ENCODE assay signal across 23 mouse cellular contexts in genomic region chr8:57636698-57637097, GRCm38 (mm10). TPM values are rescaled to one million over a fixed set of nuclear protein-coding genes. Genes with fewer than 3 reads are reported as not detected.
DNase-seq lines count a peak whose midpoint lies in the region; ATAC-seq and TF ChIP-seq lines count a peak whose summit lies in the region.
"Had no signal": no experiment of that assay in that cellular context is flagged by ENCODE, and none has a peak within 500 bp of the region (broad histone marks: within the 10 kb centered on the region; RNA-seq: fewer than 3 reads in every experiment).

No protein-coding gene starts in this region.

- no peak overlapping the region for H3K9ac ChIP-seq in liver, embryonic 11.5 days (ENCODE audit: low read depth, low read length)
- no peak overlapping the region for H3K9ac ChIP-seq in liver, postnatal 0 days (replicated peaks)
- H3K9ac ChIP-seq in kidney, embryonic 14.5 days (ENCODE audit: low read depth, low read length): no peak overlapping the region
- H3K9ac ChIP-seq: embryonic facial prominence, embryonic 15.5 days; hindbrain, embryonic 14.5 days; limb, embryonic 15.5 days; midbrain, embryonic 13.5 days had no signal

- WGBS in liver, embryonic 11.5 days: 64% methylated on average over 11 of the region's 11 CpGs
- 68% methylated on average over 11 of the region's 11 CpGs for WGBS in liver, postnatal 0 days (ENCODE audit: insufficient replicate concordance)
- WGBS in kidney, embryonic 14.5 days: 42% methylated on average over 11 of the region's 11 CpGs

- no peak for ATAC-seq in liver, embryonic 11.5 days (replicated peaks; ENCODE audit: low FRiP score)
- no peak for ATAC-seq in liver, postnatal 0 days
- ATAC-seq in kidney, embryonic 14.5 days (ENCODE audit: low FRiP score, low TSS enrichment): 0 out of 2 replicates have a peak, but pooled peaks have one; percentile 24
- ATAC-seq: activated CD4-positive, CD25-positive, alpha-beta regulatory T cell, adult 4 months; forebrain, embryonic 16.5 days; inflammation-experienced regulatory T-cells, adult 6 months; midbrain, embryonic 13.5 days had no signal

- H3K27me3 ChIP-seq in liver, embryonic 11.5 days (replicated peaks; ENCODE audit: control insufficient read depth, insufficient read depth, low read length): no peaks in the 10 kb centered on the region
- H3K27me3 ChIP-seq in liver, postnatal 0 days (ENCODE audit: insufficient read depth, low read length): no peaks in the 10 kb centered on the region
- no peaks in the 10 kb centered on the region for H3K27me3 ChIP-seq in kidney, embryonic 14.5 days (ENCODE audit: control insufficient read depth, insufficient read depth, low read length)
- H3K27me3 ChIP-seq: embryonic facial prominence, embryonic 15.5 days; limb, embryonic 15.5 days had no signal

- no peak for TF ChIP-seq EP300 in liver, postnatal 0 days (IDR thresholded peaks at IDR 0.05; ENCODE audit: low read depth)

- H3K4me3 ChIP-seq in liver, embryonic 11.5 days (ENCODE audit: low read depth, low read length): no peak overlapping the region
- H3K4me3 ChIP-seq in liver, postnatal 0 days (ENCODE audit: low read depth, low read length): no peak overlapping the region
- H3K4me3 ChIP-seq in kidney, embryonic 14.5 days (ENCODE audit: low read length): no peak overlapping the region
- H3K4me3 ChIP-seq: embryonic facial prominence, embryonic 15.5 days; heart, adult 2 months; limb, embryonic 15.5 days; midbrain, embryonic 13.5 days had no signal

- TF ChIP-seq CTCF in liver, postnatal 0 days (IDR thresholded peaks at IDR 0.05; ENCODE audit: low read depth): no peak

- peak overlapping the region; percentile 25 for H3K4me2 ChIP-seq in liver, embryonic 11.5 days
- no peak overlapping the region for H3K4me2 ChIP-seq in liver, postnatal 0 days (ENCODE audit: low read depth, low read length)
- no peak overlapping the region for H3K4me2 ChIP-seq in kidney, embryonic 14.5 days (replicated peaks; ENCODE audit: low read depth, low read length)
- H3K4me2 ChIP-seq: embryonic facial prominence, embryonic 15.5 days; hindbrain, embryonic 14.5 days; limb, embryonic 15.5 days; midbrain, embryonic 13.5 days had no signal

- peaks cover 17% of the 10 kb centered on the region for H3K4me1 ChIP-seq in liver, embryonic 11.5 days (replicated peaks; ENCODE audit: control insufficient read depth, insufficient read depth, low read length)
- H3K4me1 ChIP-seq in liver, postnatal 0 days (ENCODE audit: insufficient read depth): no peaks in the 10 kb centered on the region
- H3K4me1 ChIP-seq in kidney, embryonic 14.5 days (ENCODE audit: control insufficient read depth, insufficient read depth, low read length): peaks cover 7% of the 10 kb centered on the region; the same call in 1 of the 2 replicates
- H3K4me1 ChIP-seq: limb, embryonic 15.5 days had no signal

- H3K36me3 ChIP-seq in liver, embryonic 11.5 days (ENCODE audit: control insufficient read depth, insufficient read depth, low read length): no peaks in the 10 kb centered on the region
- H3K36me3 ChIP-seq in liver, postnatal 0 days (replicated peaks; ENCODE audit: insufficient read depth, low read length): no peaks in the 10 kb centered on the region
- no peaks in the 10 kb centered on the region for H3K36me3 ChIP-seq in kidney, embryonic 14.5 days (ENCODE audit: control insufficient read depth, insufficient read depth, low read length)
- H3K36me3 ChIP-seq: embryonic facial prominence, embryonic 15.5 days; limb, embryonic 15.5 days; midbrain, embryonic 13.5 days had no signal

- no peaks in the 10 kb centered on the region for H3K9me3 ChIP-seq in liver, embryonic 11.5 days (ENCODE audit: control insufficient read depth, low read length)
- H3K9me3 ChIP-seq in liver, postnatal 0 days (ENCODE audit: low read length): no peaks in the 10 kb centered on the region
- H3K9me3 ChIP-seq in kidney, embryonic 14.5 days (ENCODE audit: control insufficient read depth, low read length): no peaks in the 10 kb centered on the region
- H3K9me3 ChIP-seq: embryonic facial prominence, embryonic 15.5 days; limb, embryonic 15.5 days; midbrain, embryonic 13.5 days had no signal

- H3K27ac ChIP-seq in liver, embryonic 11.5 days (ENCODE audit: low read depth, low read length): no peak overlapping the region
- H3K27ac ChIP-seq in liver, postnatal 0 days (ENCODE audit: low read depth): no peak overlapping the region
- no peak overlapping the region for H3K27ac ChIP-seq in kidney, embryonic 14.5 days (ENCODE audit: low read depth, low read length)
- H3K27ac ChIP-seq: embryonic facial prominence, embryonic 15.5 days; heart, adult 2 months; hindbrain, embryonic 14.5 days; limb, embryonic 15.5 days; midbrain, embryonic 13.5 days had no signal

- DNase-seq in adrenal gland, adult (ENCODE audit: inconsistent age in 2 of 2, low spot score in 1 of 2): peak; percentile 25 to 58
- no peak for DNase-seq in adrenal gland, adult 18-20 months (ENCODE audit: low spot score in 2 of 2)
- DNase-seq in liver, embryonic 11.5 days (ENCODE audit: low spot score): no peak
- no peak for DNase-seq in liver, postnatal 0 days
- DNase-seq in kidney, postnatal 4 days: peak; percentile 23 to 29
- DNase-seq in embryo, embryonic 11 days: no peak
- no peak for DNase-seq in c-Kit-positive CD71-positive TER-119-positive erythroid progenitor cells, embryonic 14.5 days (ENCODE audit: low spot score)
- DNase-seq: cerebellum, adult 9-10 months; gastrocnemius, postnatal 25 days; heart, adult 2 months; heart, postnatal 36 days; left cerebral cortex, postnatal 4 days; lung, adult 18-20 months; lung, postnatal 10 days; right cerebral cortex, postnatal 14 days had no signal

RNA-seq across cellular contexts. Expression of gene Galnt7, which starts 16.1 kb away (rescaled TPM):
- total RNA-seq in adrenal gland, adult 18-20 months (2021): 10 to 100 TPM in 1 of 2 experiments, 1 to 10 TPM in 1; 5.0 to 10.3 TPM
- 17.4 and 22.6 TPM in 2 replicates for polyA plus RNA-seq in liver, embryonic 11.5 days (2014; fragmentation: Nextera tagmentation; extraction: Ambion mirVana)
- polyA plus RNA-seq in liver, postnatal 0 days (2015; fragmentation: Nextera tagmentation; extraction: Ambion mirVana): 2.9 and 3.2 TPM in 2 replicates
- polyA plus RNA-seq in kidney, embryonic 14.5 days (2014; fragmentation: Nextera tagmentation; extraction: Ambion mirVana): 15.8 and 25.6 TPM in 2 replicates

Comparison
In these comparisons a context has a peak if more than half of its experiments do, and no peak if none do; other contexts are left out.
1. DNase-seq: peak in adrenal gland, adult (2 of 2) and kidney, postnatal 4 days (2 of 2); none in adrenal gland, adult 18-20 months (0 of 2), liver, embryonic 11.5 days (single experiment), liver, postnatal 0 days (single experiment), embryo, embryonic 11 days (single experiment) and c-Kit-positive CD71-positive TER-119-positive erythroid progenitor cells, embryonic 14.5 days (single experiment).